Mouse (Mus musculus) kidney, adult 2 months (tissue): ENCODE results near the gene Gnat2.

Source experiments
- CTCF ChIP-seq: fragments of 200-500 bp; conservative IDR thresholded peaks from 2 replicates; pipeline ENCODE4 v1.5.1; 2011; ENCODE audit warnings: low read depth, mild to moderate bottlenecking, control low read depth, low read length, moderate library complexity, mixed read lengths; ENCODE audit not compliant: insufficient read depth, insufficient read length
- POLR2A ChIP-seq: fragments of 200-500 bp; IDR thresholded peaks from one replicate; pipeline ENCODE4 v1.6.1; 2011; ENCODE audit warnings: low read depth, low read length, control low read depth

DNA sequence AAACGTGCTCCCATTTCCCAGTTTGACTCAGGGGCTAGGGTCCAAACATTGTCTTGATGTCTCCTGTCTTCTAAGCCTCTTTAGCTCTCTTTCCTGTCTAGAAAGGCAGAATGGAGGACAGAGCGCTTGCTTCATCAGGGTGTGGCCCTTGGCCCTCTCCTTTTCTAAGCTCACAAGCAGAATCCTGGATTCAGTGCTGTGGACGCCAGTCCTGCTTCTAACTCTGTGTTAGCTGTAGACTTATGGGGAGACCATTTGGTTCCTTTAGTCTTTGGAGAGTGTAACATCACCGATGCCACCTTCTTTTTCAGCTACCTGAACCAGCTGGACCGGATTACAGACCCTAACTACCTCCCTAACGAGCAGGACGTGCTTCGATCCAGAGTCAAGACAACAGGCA, 5.1 kb downstream of the Gnat2 start:
- TF ChIP-seq CTCF (no peak), POLR2A (no peak)
